Mouse (Mus musculus) erythroblast, embryonic 14.5 days (primary cell): ENCODE measurements around the gene Ift52. TPM values are rescaled to one million over a fixed set of nuclear protein-coding genes. Genes with fewer than 3 reads are reported as not detected.

ENCODE experiments used
- H3K27me3 ChIP-seq: 2 replicates; pipeline ENCODE4 v1.6.1; 2012; ENCODE audit warnings: inconsistent platforms; ENCODE audit not compliant: control insufficient read depth
- H3K36me3 ChIP-seq: 2 replicates; pipeline ENCODE4 v1.6.1; 2012; ENCODE audit warnings: mild to moderate bottlenecking, inconsistent platforms; ENCODE audit not compliant: control insufficient read depth
- H3K4me1 ChIP-seq: 2 replicates; pipeline ENCODE4 v1.6.1; 2012; ENCODE audit warnings: inconsistent platforms; ENCODE audit not compliant: control insufficient read depth
- H3K4me3 ChIP-seq: replicated peaks from 2 replicates; pipeline ENCODE3; 2012; ENCODE audit warnings: moderate library complexity, mild to moderate bottlenecking, inconsistent platforms
- H3K9me3 ChIP-seq: 2 replicates; pipeline ENCODE4 v1.6.1; 2012; ENCODE audit warnings: low read length, inconsistent platforms, mixed read lengths; ENCODE audit not compliant: control insufficient read depth
- GATA1 ChIP-seq: IDR thresholded peaks from 2 replicates; pipeline ENCODE4 v1.6.1; 2012; ENCODE audit warnings: low read length, inconsistent platforms, mixed read lengths
- TAL1 ChIP-seq: IDR thresholded peaks from 3 replicates; pipeline ENCODE4 v1.6.1; 2012; ENCODE audit warnings: low read length, inconsistent platforms, mixed read lengths
- polyA plus RNA-seq: library from polyadenylated mRNA; stranded (reverse); fragments of >175 nt; gene quantifications from 2 replicates; pipeline ENCODE4 v1.2.3, GENCODE M21; 2012

The Ift52 gene
- polyA plus RNA-seq, 1 experiment = 0.36 TPM

GRCm38 (mm10) chr2:163066326-163066725 lies 49.2 kb downstream of the Ift52 start:
- no peaks in the 10 kb centered on the region for H3K27me3 ChIP-seq
- peaks cover 100% of the 10 kb centered on the region for H3K36me3 ChIP-seq
- peaks cover 10% of the 10 kb centered on the region for H3K4me1 ChIP-seq
- no peaks in the 10 kb centered on the region for H3K9me3 ChIP-seq
- TF ChIP-seq TAL1 = no peak
- TF ChIP-seq GATA1 = no peak
- H3K4me3 ChIP-seq = no peak overlapping the region

GRCm38 (mm10) chr2:163067233-163067632 lies 50.1 kb downstream of the Ift52 start:
- H3K27me3 ChIP-seq = no peaks in the 10 kb centered on the region
- peaks cover 100% of the 10 kb centered on the region for H3K36me3 ChIP-seq
- H3K4me3 ChIP-seq = no peak overlapping the region
- no peaks in the 10 kb centered on the region for H3K9me3 ChIP-seq
- TF ChIP-seq TAL1 = no peak
- TF ChIP-seq GATA1 = no peak
- H3K4me1 ChIP-seq = peaks cover 7% of the 10 kb centered on the region

- TF ChIP-seq GATA1 (no peak), TAL1 (no peak)
- Histone ChIP-seq H3K4me1 (peaks cover 7% of the 10 kb centered on the region), H3K4me3 (no peak overlapping the region), H3K9me3 (no peaks in the 10 kb centered on the region), H3K36me3 (peaks cover 100% of the 10 kb centered on the region), H3K27me3 (no peaks in the 10 kb centered on the region)
These were observed 53.1 kb downstream of the Ift52 start for GRCm38 (mm10) chr2:163070213-163070612.

- no peak overlapping the region for H3K4me3 ChIP-seq
- no peaks in the 10 kb centered on the region for H3K27me3 ChIP-seq
- H3K4me1 ChIP-seq = peaks cover 4% of the 10 kb centered on the region
- H3K36me3 ChIP-seq = peaks cover 100% of the 10 kb centered on the region
- H3K9me3 ChIP-seq = no peaks in the 10 kb centered on the region
- TF ChIP-seq TAL1 (no peak), GATA1 (no peak)
These were observed 54.4 kb downstream of the Ift52 start for GRCm38 (mm10) chr2:163071590-163071989.

- H3K4me1 ChIP-seq = peaks cover 2% of the 10 kb centered on the region
- TF ChIP-seq TAL1 (no peak), GATA1 (no peak)
- H3K36me3 ChIP-seq = peaks cover 100% of the 10 kb centered on the region
- no peaks in the 10 kb centered on the region for H3K9me3 ChIP-seq
- no peak overlapping the region for H3K4me3 ChIP-seq
- H3K27me3 ChIP-seq = no peaks in the 10 kb centered on the region
These were observed 56.0 kb downstream of the Ift52 start for GRCm38 (mm10) chr2:163073023-163073757.

- Histone ChIP-seq H3K27me3 (no peaks in the 10 kb centered on the region), H3K36me3 (peaks cover 100% of the 10 kb centered on the region), H3K4me3 (no peak overlapping the region), H3K9me3 (no peaks in the 10 kb centered on the region), H3K4me1 (no peaks in the 10 kb centered on the region)
- no peak for TF ChIP-seq GATA1
- TF ChIP-seq TAL1 = no peak
These were observed 56.9 kb downstream of the Ift52 start for GRCm38 (mm10) chr2:163074006-163074405.

- no peaks in the 10 kb centered on the region for H3K4me1 ChIP-seq
- TF ChIP-seq TAL1 (no peak), GATA1 (no peak)
- peaks cover 100% of the 10 kb centered on the region for H3K36me3 ChIP-seq
- no peak overlapping the region for H3K4me3 ChIP-seq
- no peaks in the 10 kb centered on the region for H3K9me3 ChIP-seq
- no peaks in the 10 kb centered on the region for H3K27me3 ChIP-seq
These were observed 57.7 kb downstream of the Ift52 start for GRCm38 (mm10) chr2:163074808-163075207.

GRCm38 (mm10) chr2:163075234-163075633 lies 58.1 kb downstream of the Ift52 start:
- TF ChIP-seq GATA1 (no peak), TAL1 (no peak)
- no peaks in the 10 kb centered on the region for H3K9me3 ChIP-seq
- no peaks in the 10 kb centered on the region for H3K4me1 ChIP-seq
- no peaks in the 10 kb centered on the region for H3K27me3 ChIP-seq
- H3K36me3 ChIP-seq = peaks cover 100% of the 10 kb centered on the region
- no peak overlapping the region for H3K4me3 ChIP-seq

GRCm38 (mm10) chr2:163079041-163079440 lies 61.9 kb downstream of the Ift52 start:
- H3K4me3 ChIP-seq = no peak overlapping the region
- H3K4me1 ChIP-seq = no peaks in the 10 kb centered on the region
- H3K27me3 ChIP-seq = no peaks in the 10 kb centered on the region
- H3K36me3 ChIP-seq = peaks cover 97% of the 10 kb centered on the region
- TF ChIP-seq GATA1 (no peak), TAL1 (no peak)
- no peaks in the 10 kb centered on the region for H3K9me3 ChIP-seq
